Mouse (Mus musculus) heart, postnatal 0 days (tissue): ENCODE measurements at regions not wholly inside any gene's neighbourhood (a gene's known extent, or its start where the extent isn't known, plus 50 kb on each side); places are given as distances from the start of the nearest gene placed in this dataset.

Experiments used
- ATAC-seq: fragments of 200-750 bp; cut with Nextera tagmentation; 2 replicates; pipeline ENCODE4 v1.8.0; 2017; ENCODE audit warnings: low read depth, moderate number of reproducible peaks, moderate library complexity; ENCODE audit not compliant: insufficient read depth
- DNase-seq: peaks from one replicate; pipeline ENCODE4 v3.0.0-alpha.2; 2016; ENCODE audit warnings: low spot score
- H3K27ac ChIP-seq: fragments of 300-500 bp; sonication (generic); 2 replicates; pipeline ENCODE4 v1.5.1; 2014; ENCODE audit warnings: low read depth, mild to moderate bottlenecking
- H3K27me3 ChIP-seq: fragments of 300-500 bp; sonication (generic); 2 replicates; pipeline ENCODE4 v1.6.1; 2014; ENCODE audit warnings: low read length, mixed read lengths; ENCODE audit not compliant: control insufficient read depth, insufficient read depth
- H3K36me3 ChIP-seq: fragments of 300-500 bp; sonication (generic); replicated peaks from 2 replicates; pipeline ENCODE4 v1.6.1; 2014; ENCODE audit warnings: low read length, mixed read lengths; ENCODE audit not compliant: control insufficient read depth, insufficient read depth
- H3K4me1 ChIP-seq: fragments of 300-500 bp; sonication (generic); 2 replicates; pipeline ENCODE4 v1.6.1; 2014; ENCODE audit warnings: antibody characterized with exemption; ENCODE audit not compliant: control insufficient read depth, insufficient read depth
- H3K4me2 ChIP-seq: fragments of 300-500 bp; sonication (generic); 2 replicates; pipeline ENCODE4 v1.6.1; 2014; ENCODE audit warnings: low read depth, mild to moderate bottlenecking, low read length, moderate library complexity
- H3K4me3 ChIP-seq: fragments of 300-500 bp; sonication (generic); 2 replicates; pipeline ENCODE4 v1.5.1; 2014; ENCODE audit warnings: low read depth, low read length
- H3K9ac ChIP-seq: fragments of 300-500 bp; sonication (generic); replicated peaks from 2 replicates; pipeline ENCODE4 v1.6.1; 2014; ENCODE audit warnings: low read depth, low read length, mixed read lengths
- H3K9me3 ChIP-seq: fragments of 300-500 bp; sonication (generic); replicated peaks from 2 replicates; pipeline ENCODE4 v1.6.1; 2016; ENCODE audit warnings: low read length; ENCODE audit not compliant: control insufficient read depth
- CTCF ChIP-seq: IDR thresholded peaks from 2 replicates; pipeline ENCODE4 v1.5.1; 2016; ENCODE audit warnings: antibody characterized with exemption, control low read depth, low read depth
- EP300 ChIP-seq: IDR thresholded peaks from 2 replicates; pipeline ENCODE4 v1.6.1; 2016; ENCODE audit warnings: antibody characterized with exemption, low read depth
- WGBS: fragments of 180-500 bp; shearing (Covaris S2); extraction: QIAGEN DNeasy Blood & Tissue Kit; methylation state at CpG from one replicate; pipeline ENCODE4 v1.1.7; 2014; 5-methylcytosine and 5-hydroxymethylcytosine counted together

GRCm38 (mm10) chr17:14539191-14539590 lies 154.8 kb downstream of the Thbs2 start:
- no peak overlapping the region for H3K4me3 ChIP-seq
- ATAC-seq (no peak), DNase-seq (no peak)
- no peak overlapping the region for H3K27ac ChIP-seq
- no peaks in the 10 kb centered on the region for H3K4me1 ChIP-seq
- TF ChIP-seq EP300: no peak
- no peak for TF ChIP-seq CTCF
- H3K4me2 ChIP-seq: no peak overlapping the region
- no peaks in the 10 kb centered on the region for H3K27me3 ChIP-seq
- WGBS: 58% methylated on average over 3 of the region's 3 CpGs
- H3K36me3 ChIP-seq: no peaks in the 10 kb centered on the region
- no peak overlapping the region for H3K9ac ChIP-seq
- no peaks in the 10 kb centered on the region for H3K9me3 ChIP-seq

- H3K36me3 ChIP-seq: no peaks in the 10 kb centered on the region
- 44% methylated on average over 3 of the region's 3 CpGs for WGBS
- DNase-seq (no peak), ATAC-seq (no peak)
- TF ChIP-seq EP300 (no peak), CTCF (no peak)
- no peaks in the 10 kb centered on the region for H3K27me3 ChIP-seq
- no peak overlapping the region for H3K9ac ChIP-seq
- no peaks in the 10 kb centered on the region for H3K9me3 ChIP-seq
- no peaks in the 10 kb centered on the region for H3K4me1 ChIP-seq
- no peak overlapping the region for H3K4me2 ChIP-seq
- no peak overlapping the region for H3K4me3 ChIP-seq
- H3K27ac ChIP-seq: no peak overlapping the region
Measured at GRCm38 (mm10) chr17:14538527-14538926, 155.5 kb downstream of the Thbs2 start.

GRCm38 (mm10) chr17:14532979-14533314 lies 161.1 kb downstream of the Thbs2 start:
- 0 out of 2 replicates have a peak overlapping the region, but pooled peaks have one; percentile 7 for H3K27ac ChIP-seq
- no peak for ATAC-seq

GRCm38 (mm10) chr17:14532298-14532978 lies 161.6 kb downstream of the Thbs2 start:
- no peak overlapping the region for H3K4me3 ChIP-seq
- DNase-seq (no peak), ATAC-seq (no peak)
- no peaks in the 10 kb centered on the region for H3K27me3 ChIP-seq
- H3K4me1 ChIP-seq: no peaks in the 10 kb centered on the region
- TF ChIP-seq EP300: no peak
- TF ChIP-seq CTCF: no peak
- no peaks in the 10 kb centered on the region for H3K36me3 ChIP-seq
- H3K9me3 ChIP-seq: no peaks in the 10 kb centered on the region
- 64% methylated on average over 8 of the region's 8 CpGs for WGBS
- H3K4me2 ChIP-seq: no peak overlapping the region
- no peak overlapping the region for H3K9ac ChIP-seq
- 0 out of 2 replicates have a peak overlapping the region, but pooled peaks have one; percentile 7 for H3K27ac ChIP-seq

More at GRCm38 (mm10) chr17:14532979-14533314, 161.1 kb downstream of the Thbs2 start:
- Histone ChIP-seq H3K4me1 (no peaks in the 10 kb centered on the region), H3K27me3 (no peaks in the 10 kb centered on the region), H3K4me3 (no peak overlapping the region), H3K9me3 (no peaks in the 10 kb centered on the region), H3K4me2 (no peak overlapping the region), H3K9ac (no peak overlapping the region), H3K36me3 (no peaks in the 10 kb centered on the region)
- TF ChIP-seq EP300 (no peak), CTCF (no peak)
- DNase-seq: no peak
- WGBS: 82% methylated on average over 4 of the region's 4 CpGs

- 79% methylated on average over 3 of the region's 3 CpGs for WGBS
- DNase-seq: no peak
- no peaks in the 10 kb centered on the region for H3K27me3 ChIP-seq
- no peak overlapping the region for H3K4me3 ChIP-seq
- no peak for ATAC-seq
- no peaks in the 10 kb centered on the region for H3K9me3 ChIP-seq
- H3K9ac ChIP-seq: no peak overlapping the region
- no peaks in the 10 kb centered on the region for H3K4me1 ChIP-seq
- no peak overlapping the region for H3K27ac ChIP-seq
- H3K36me3 ChIP-seq: no peaks in the 10 kb centered on the region
- H3K4me2 ChIP-seq: no peak overlapping the region
- no peak for TF ChIP-seq CTCF
- no peak for TF ChIP-seq EP300
Measured at GRCm38 (mm10) chr17:14531796-14532195, 162.2 kb downstream of the Thbs2 start.

GRCm38 (mm10) chr17:14527691-14528090 lies 166.3 kb downstream of the Thbs2 start:
- no peak for TF ChIP-seq CTCF
- TF ChIP-seq EP300: no peak
- no peak for DNase-seq
- Histone ChIP-seq H3K27ac (no peak overlapping the region), H3K4me3 (no peak overlapping the region), H3K9ac (no peak overlapping the region), H3K27me3 (0 out of 2 replicates have a peak, but pooled peaks cover 4% of the 10 kb centered on the region), H3K4me2 (no peak overlapping the region), H3K9me3 (no peaks in the 10 kb centered on the region), H3K4me1 (no peaks in the 10 kb centered on the region), H3K36me3 (no peaks in the 10 kb centered on the region)
- ATAC-seq: no peak
- WGBS: 70% methylated on average over 2 of the region's 2 CpGs
